Mouse (Mus musculus): ENCODE measurements around the gene Rps4x. TPM values are rescaled to one million over a fixed set of nuclear protein-coding genes. Genes with fewer than 3 reads are reported as not detected.

Gene Rps4x
- polyA plus RNA-seq, 3 experiments from 2014 or later: 1,205 to 2,057 (median 1,820) TPM

Other genes starting within 250 kb of the Rps4x start
- 1 to 10 TPM in 1 of 3 experiments, under 1 TPM in 2; 0.19 to 3.3 (median 0.20) TPM for gene Rtl5, start 118.1 kb downstream of the Rps4x start, polyA plus RNA-seq (2017; shearing (Covaris generic))
- 10 to 100 TPM; 39.7 to 49.5 (median 45.1) TPM for gene Pin4, start 69.9 kb downstream of the Rps4x start, polyA plus RNA-seq (2017; shearing (Covaris generic))
- gene Ercc6l, start 32.3 kb downstream of the Rps4x start, polyA plus RNA-seq (2017; shearing (Covaris generic)): 10 to 100 TPM in 1 of 3 experiments, 1 to 10 TPM in 2; 1.8 to 10.3 (median 2.9) TPM
- gene Cited1, start 62.8 kb upstream of the Rps4x start, polyA plus RNA-seq (2017; shearing (Covaris generic)): not detected